Mouse (Mus musculus) ES-E14 (cell line): ENCODE data around the gene Zcchc24.

Experiments
- CHD2 ChIP-seq: IDR thresholded peaks from 2 replicates; pipeline ENCODE4 v1.6.1; 2014; ENCODE audit warnings: mild to moderate bottlenecking, low read depth, low read length, inconsistent platforms
- HCFC1 ChIP-seq: IDR thresholded peaks from 2 replicates; pipeline ENCODE4 v1.6.1; 2012; ENCODE audit warnings: low read length, inconsistent platforms, borderline replicate concordance; ENCODE audit not compliant: insufficient read depth
- ZC3H11A ChIP-seq: IDR thresholded peaks from 2 replicates; pipeline ENCODE4 v1.6.1; 2012; ENCODE audit warnings: low read depth, mild to moderate bottlenecking, inconsistent platforms, low read length, borderline replicate concordance

GRCm38 (mm10) chr14:25785210-25785609, 16.4 kb upstream of the Zcchc24 start:
- TF ChIP-seq HCFC1 (no peak), ZC3H11A (no peak), CHD2 (no peak)
